Mouse (Mus musculus): ENCODE results near the gene Megf6.

DNA sequence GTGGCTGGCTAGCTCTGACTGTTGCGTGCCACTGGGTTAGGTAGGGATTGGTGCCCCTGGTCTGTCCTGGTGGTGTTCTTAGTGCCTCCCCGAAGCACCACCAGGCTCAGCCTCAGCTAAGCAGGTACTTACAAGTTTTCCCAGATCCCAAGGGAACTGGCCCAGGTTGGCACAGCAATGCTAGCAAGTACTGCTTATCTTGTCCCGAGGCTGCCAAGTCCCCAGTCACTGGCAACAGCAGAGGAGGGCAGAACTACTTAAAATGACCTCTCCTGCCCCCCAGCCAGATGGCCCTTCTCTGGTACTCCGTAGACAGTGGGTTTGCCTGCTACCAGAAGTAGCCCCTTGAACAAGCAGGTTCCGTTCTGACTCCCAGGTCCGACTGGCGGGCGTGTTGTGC, 68.7 kb downstream of the Megf6 start:
- TF ChIP-seq EP300 (IDR thresholded peaks at IDR 0.05; ENCODE audit: low read depth) (no peak), CTCF (IDR thresholded peaks at IDR 0.05; ENCODE audit: low read depth) (no peak)
